Mouse (Mus musculus) liver, embryonic 11.5 days (tissue): Measurements from ENCODE around the gene Atmin. TPM values are rescaled to one million over a fixed set of nuclear protein-coding genes. Genes with fewer than 3 reads are reported as not detected.
A peak's percentile ranks its signal among the peaks of the same experiment; 100 is the strongest.

Experiments used
- ATAC-seq: fragments of 200-750 bp; cut with Nextera tagmentation; replicated peaks from 2 replicates; pipeline ENCODE4 v1.8.0; 2017; ENCODE audit warnings: moderate number of reproducible peaks, mild to moderate bottlenecking, moderate TSS enrichment, moderate library complexity; ENCODE audit not compliant: low FRiP score
- DNase-seq: peaks from one replicate; pipeline ENCODE4 v3.0.0-alpha.2; 2017; ENCODE audit warnings: low spot score
- H3K27ac ChIP-seq: fragments of 300-500 bp; sonication (generic); 2 replicates; pipeline ENCODE4 v1.5.1; 2014; ENCODE audit warnings: mild to moderate bottlenecking, low read depth, low read length, control low read depth
- H3K27me3 ChIP-seq: fragments of 300-500 bp; sonication (generic); replicated peaks from 2 replicates; pipeline ENCODE4 v1.6.1; 2014; ENCODE audit warnings: low read length, mixed read lengths; ENCODE audit not compliant: control insufficient read depth, insufficient read depth
- H3K36me3 ChIP-seq: fragments of 300-500 bp; sonication (generic); 2 replicates; pipeline ENCODE4 v1.6.1; 2014; ENCODE audit warnings: mild to moderate bottlenecking, low read length, moderate library complexity, mixed read lengths; ENCODE audit not compliant: control insufficient read depth, insufficient read depth
- H3K4me1 ChIP-seq: fragments of 300-500 bp; sonication (generic); replicated peaks from 2 replicates; pipeline ENCODE4 v1.6.1; 2014; ENCODE audit warnings: low read length, mixed read lengths; ENCODE audit not compliant: control insufficient read depth, insufficient read depth
- H3K4me2 ChIP-seq: fragments of 300-500 bp; sonication (generic); 2 replicates; pipeline ENCODE4 v1.6.1; 2014; ENCODE audit warnings: mild to moderate bottlenecking, control low read depth, moderate library complexity
- H3K4me3 ChIP-seq: fragments of 300-500 bp; sonication (generic); 2 replicates; pipeline ENCODE4 v1.5.1; 2014; ENCODE audit warnings: low read depth, low read length, control low read depth
- H3K9ac ChIP-seq: fragments of 300-500 bp; sonication (generic); 2 replicates; pipeline ENCODE4 v1.6.1; 2014; ENCODE audit warnings: low read depth, low read length, control low read depth
- H3K9me3 ChIP-seq: fragments of 300-500 bp; sonication (generic); 2 replicates; pipeline ENCODE4 v1.6.1; 2016; ENCODE audit warnings: low read length, inconsistent platforms, mixed read lengths; ENCODE audit not compliant: control insufficient read depth
- WGBS: fragments of 180-500 bp; shearing (Covaris S2); extraction: QIAGEN DNeasy Blood & Tissue Kit; methylation state at CpG from one replicate; pipeline ENCODE4 v1.1.7; 2014; 5-methylcytosine and 5-hydroxymethylcytosine counted together
- polyA plus RNA-seq: library from polyadenylated mRNA; unstranded; fragments of >200 nt; fragmentation: Nextera tagmentation; extraction: Ambion mirVana; gene quantifications from 2 replicates; pipeline ENCODE4 v1.2.1, GENCODE M21; 2014

The Atmin gene
- polyA plus RNA-seq, 1 experiment from 2014 or later = 13.1 TPM

DNA sequence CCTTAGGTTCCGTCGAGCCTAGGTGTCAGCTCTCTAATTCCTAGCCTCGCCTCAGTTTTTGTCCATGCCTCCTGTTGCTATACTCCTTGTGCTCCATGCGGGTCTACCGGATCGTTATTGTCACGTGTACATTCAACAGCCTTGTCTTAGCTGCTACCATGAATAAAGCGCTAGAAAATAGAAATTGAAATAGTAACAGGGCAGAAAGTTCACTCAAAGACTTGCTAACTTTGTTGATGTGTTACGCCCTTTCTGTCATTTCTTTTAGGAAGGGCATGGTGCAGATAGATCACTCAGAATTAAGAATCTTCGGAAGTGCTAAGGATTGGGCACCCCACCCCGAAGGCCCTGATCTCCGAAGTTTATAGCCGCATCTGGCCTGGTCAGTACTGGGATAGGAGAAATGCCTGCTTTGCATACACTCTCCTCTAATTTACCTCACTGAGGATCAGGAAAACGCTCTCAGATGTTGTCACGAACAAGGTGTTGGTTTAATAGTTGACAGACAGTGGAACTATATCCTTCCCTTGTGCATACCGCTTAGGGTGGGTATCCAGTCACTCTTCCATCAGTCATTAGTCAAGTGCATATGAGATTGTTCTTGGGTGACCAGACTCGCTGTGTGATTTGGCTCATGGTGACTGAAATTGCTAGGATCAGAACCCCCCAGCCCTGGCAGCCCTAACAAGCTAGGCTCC lies 21.0 kb upstream of the Atmin start:
- 30% methylated on average over 17 of the region's 17 CpGs for WGBS

DNA sequence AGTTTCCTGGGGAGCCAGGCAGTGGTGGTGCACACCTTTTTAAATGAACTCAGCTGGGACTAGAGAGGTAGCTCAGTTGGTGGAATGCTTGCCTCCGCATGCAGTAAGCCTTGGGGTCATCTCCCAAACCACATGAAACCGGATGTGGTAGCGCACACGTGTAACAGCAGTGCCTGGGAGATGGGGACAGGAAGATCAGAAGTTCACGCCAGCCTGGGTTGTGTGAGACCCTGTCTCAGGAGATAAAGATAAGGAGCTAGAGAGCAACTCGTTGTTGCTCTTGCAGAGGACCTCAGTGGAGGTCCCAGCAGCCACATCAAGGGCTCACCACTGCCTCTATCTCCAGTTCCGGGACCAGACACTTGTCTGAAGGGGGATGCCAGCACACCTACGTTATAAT lies 19.7 kb upstream of the Atmin start:
- Histone ChIP-seq H3K36me3 (peaks cover 12% of the 10 kb centered on the region; the same call in 1 of the 2 replicates), H3K27ac (0 out of 2 replicates have a peak overlapping the region, but pooled peaks have one; percentile 27), H3K27me3 (no peaks in the 10 kb centered on the region), H3K9me3 (no peaks in the 10 kb centered on the region), H3K4me2 (peak overlapping the region; percentile 9; the same call in 1 of the 2 replicates), H3K4me3 (no peak overlapping the region), H3K9ac (no peak overlapping the region), H3K4me1 (peaks cover 5% of the 10 kb centered on the region)
- DNase-seq (no peak), ATAC-seq (no peak)
- 54% methylated on average over 8 of the region's 8 CpGs for WGBS

More for the DNA sequence above, 21.0 kb upstream of the Atmin start:
- peak overlapping the region; percentile 68 for H3K4me2 ChIP-seq
- peak overlapping the region; percentile 80 for H3K4me3 ChIP-seq
- peak overlapping the region; percentile 78; the same call in 1 of the 2 replicates for H3K27ac ChIP-seq
- ATAC-seq (no peak), DNase-seq (no peak)
- no peaks in the 10 kb centered on the region for H3K27me3 ChIP-seq
- peak overlapping the region; percentile 88 for H3K9ac ChIP-seq
- no peaks in the 10 kb centered on the region for H3K9me3 ChIP-seq
- peaks cover 5% of the 10 kb centered on the region for H3K4me1 ChIP-seq
- H3K36me3 ChIP-seq = 0 out of 2 replicates have a peak, but pooled peaks cover 5% of the 10 kb centered on the region

DNA sequence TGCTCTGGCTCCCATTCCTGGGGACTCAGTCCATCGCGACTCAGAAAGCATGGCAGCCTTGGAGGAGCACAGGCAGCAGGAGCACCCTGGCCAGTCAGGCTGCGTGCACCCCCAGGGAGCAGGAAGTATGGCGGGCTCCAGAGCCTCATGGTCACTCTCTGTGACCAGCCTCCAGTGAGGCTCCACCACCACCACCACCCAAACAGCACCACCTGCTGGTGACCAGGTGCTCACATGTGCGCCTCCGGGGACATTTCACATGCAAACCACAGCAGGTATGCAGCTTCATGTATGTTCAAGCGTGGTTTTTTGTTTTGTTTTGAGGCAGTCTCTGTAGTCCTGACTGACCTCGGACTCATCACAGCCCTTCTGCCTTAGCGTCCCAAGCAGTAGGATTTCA lies 15.3 kb upstream of the Atmin start:
- Histone ChIP-seq H3K9me3 (no peaks in the 10 kb centered on the region), H3K27me3 (no peaks in the 10 kb centered on the region), H3K4me2 (no peak overlapping the region), H3K4me3 (no peak overlapping the region), H3K27ac (no peak overlapping the region), H3K4me1 (peaks cover 5% of the 10 kb centered on the region), H3K36me3 (peaks cover 31% of the 10 kb centered on the region; the same call in 1 of the 2 replicates), H3K9ac (no peak overlapping the region)
- DNase-seq (no peak), ATAC-seq (0 out of 2 replicates have a peak, but pooled peaks have one; percentile 32)
- WGBS = 84% methylated on average over 9 of the region's 9 CpGs

DNA sequence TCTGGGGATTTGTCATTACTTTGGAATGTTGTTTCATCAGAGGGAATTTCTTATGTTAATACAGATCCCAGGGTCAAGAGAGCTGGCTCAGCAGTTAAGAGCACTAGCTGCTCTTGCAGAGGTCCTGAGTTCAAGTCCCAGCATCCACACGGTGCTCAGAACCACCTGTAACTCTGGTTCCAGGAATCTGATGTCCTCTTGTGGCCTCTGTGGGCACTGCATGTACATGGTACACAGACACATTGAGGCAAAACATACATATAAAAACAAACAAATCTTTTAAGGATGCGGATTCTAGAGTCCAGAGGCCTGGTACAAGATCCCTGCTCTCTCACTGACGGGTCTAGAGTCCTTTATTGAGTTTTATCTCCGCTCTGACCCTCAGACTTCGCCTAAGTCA lies 14.6 kb upstream of the Atmin start:
- Histone ChIP-seq H3K4me2 (no peak overlapping the region), H3K4me3 (no peak overlapping the region), H3K27ac (no peak overlapping the region), H3K4me1 (peaks cover 1% of the 10 kb centered on the region), H3K36me3 (peaks cover 31% of the 10 kb centered on the region; the same call in 1 of the 2 replicates), H3K9ac (no peak overlapping the region), H3K9me3 (no peaks in the 10 kb centered on the region), H3K27me3 (no peaks in the 10 kb centered on the region)
- ATAC-seq (no peak), DNase-seq (no peak)
- WGBS = 90% methylated on average over 5 of the region's 5 CpGs

DNA sequence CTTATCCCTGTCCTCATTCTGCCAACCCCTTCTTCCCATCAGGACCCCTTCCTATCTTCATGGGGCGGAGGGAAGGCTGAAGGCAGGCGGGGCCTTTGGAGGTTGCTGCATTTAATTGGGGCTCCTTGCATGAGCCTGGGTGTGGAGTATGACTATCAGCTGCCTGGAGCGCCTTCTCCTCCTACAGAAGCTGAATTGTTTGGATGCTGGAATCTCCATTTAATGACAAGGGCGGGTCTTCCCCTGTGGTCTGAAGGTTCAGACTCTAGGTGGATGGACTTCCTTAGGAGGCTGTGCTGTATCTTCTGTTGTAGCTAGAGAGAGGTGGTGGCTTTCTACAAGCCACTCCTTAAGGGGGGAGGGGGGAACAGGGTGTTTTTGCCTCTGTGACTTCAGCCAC lies 8.2 kb upstream of the Atmin start:
- H3K4me2 ChIP-seq = no peak overlapping the region
- no peak overlapping the region for H3K27ac ChIP-seq
- no peak for DNase-seq
- 89% methylated on average over 4 of the region's 4 CpGs for WGBS
- H3K9ac ChIP-seq = no peak overlapping the region
- H3K27me3 ChIP-seq = no peaks in the 10 kb centered on the region
- no peaks in the 10 kb centered on the region for H3K9me3 ChIP-seq
- no peaks in the 10 kb centered on the region for H3K4me1 ChIP-seq
- H3K36me3 ChIP-seq = peaks cover 39% of the 10 kb centered on the region
- no peak for ATAC-seq
- H3K4me3 ChIP-seq = no peak overlapping the region

DNA sequence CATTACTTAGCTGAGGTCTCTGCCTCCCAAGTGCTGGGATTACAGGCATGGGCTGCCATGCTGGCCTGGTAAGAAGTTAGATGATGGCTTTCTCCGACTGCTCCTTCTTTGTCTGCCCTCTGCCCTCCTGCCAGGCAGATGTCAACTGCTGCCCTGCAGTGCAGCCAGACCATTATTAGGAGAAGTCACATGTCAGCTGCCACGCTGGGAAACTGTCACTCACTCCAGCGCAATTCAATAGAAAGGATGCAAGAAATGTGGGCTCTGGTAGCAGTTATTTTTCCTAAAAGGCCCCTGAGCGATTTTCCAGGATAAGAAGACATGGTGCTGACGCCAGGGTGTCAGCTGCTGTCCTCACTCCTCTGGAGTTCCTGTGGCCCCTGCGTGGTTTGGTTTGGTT lies 7.7 kb upstream of the Atmin start:
- no peaks in the 10 kb centered on the region for H3K4me1 ChIP-seq
- DNase-seq = no peak
- H3K9ac ChIP-seq = no peak overlapping the region
- H3K27me3 ChIP-seq = no peaks in the 10 kb centered on the region
- H3K27ac ChIP-seq = no peak overlapping the region
- ATAC-seq = no peak
- no peak overlapping the region for H3K4me3 ChIP-seq
- H3K36me3 ChIP-seq = peaks cover 39% of the 10 kb centered on the region
- H3K9me3 ChIP-seq = no peaks in the 10 kb centered on the region
- H3K4me2 ChIP-seq = no peak overlapping the region
- 80% methylated on average over 6 of the region's 6 CpGs for WGBS

DNA sequence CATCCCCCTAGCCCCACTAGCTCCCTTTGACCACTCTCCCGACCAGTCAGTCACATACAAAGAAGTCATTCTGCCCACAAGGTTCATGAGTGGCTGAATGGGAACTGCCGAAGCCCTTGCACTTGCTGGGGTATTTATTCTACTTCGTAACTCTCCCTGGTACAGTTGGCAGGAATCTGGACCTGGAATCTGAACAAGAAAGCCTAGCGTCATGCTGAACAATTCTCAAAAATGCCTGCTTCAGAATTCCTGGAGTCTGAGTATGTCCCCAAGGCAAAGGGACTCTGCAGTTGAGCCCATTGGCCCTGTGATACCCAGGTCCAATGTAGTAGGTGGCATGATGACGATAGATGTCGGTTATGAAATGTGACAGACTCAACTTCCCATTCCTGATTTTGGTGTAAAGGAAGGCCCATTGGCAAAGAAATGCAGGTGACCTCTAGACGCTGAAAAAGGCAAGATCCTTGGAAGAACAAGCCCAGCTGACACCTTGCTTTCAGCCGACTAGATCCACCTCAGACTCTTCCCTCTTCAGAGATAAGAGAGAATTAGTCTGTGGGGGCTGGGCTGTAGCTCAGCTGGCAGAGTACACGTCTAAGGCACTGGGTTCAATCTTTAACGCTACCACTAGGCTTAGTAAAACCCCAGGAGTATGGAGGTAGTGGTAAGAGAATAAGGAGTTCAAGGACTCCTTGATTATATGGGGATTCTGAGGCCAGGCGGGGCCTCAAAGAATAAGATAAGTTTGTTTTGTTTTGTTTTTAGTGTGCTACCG lies 722 bp upstream of the Atmin start:
- no peak overlapping the region for H3K4me3 ChIP-seq
- H3K27me3 ChIP-seq = no peaks in the 10 kb centered on the region
- H3K9me3 ChIP-seq = no peaks in the 10 kb centered on the region
- H3K27ac ChIP-seq = peak overlapping the region; percentile 5
- no peak overlapping the region; the same call in 1 of the 2 replicates for H3K9ac ChIP-seq
- peaks cover 39% of the 10 kb centered on the region for H3K4me1 ChIP-seq
- peak overlapping the region; percentile 95 for H3K4me2 ChIP-seq
- peaks cover 7% of the 10 kb centered on the region; the same call in 1 of the 2 replicates for H3K36me3 ChIP-seq
- DNase-seq = no peak
- peak; percentile 52 for ATAC-seq
- WGBS = 59% methylated on average over 12 of the region's 12 CpGs

DNA sequence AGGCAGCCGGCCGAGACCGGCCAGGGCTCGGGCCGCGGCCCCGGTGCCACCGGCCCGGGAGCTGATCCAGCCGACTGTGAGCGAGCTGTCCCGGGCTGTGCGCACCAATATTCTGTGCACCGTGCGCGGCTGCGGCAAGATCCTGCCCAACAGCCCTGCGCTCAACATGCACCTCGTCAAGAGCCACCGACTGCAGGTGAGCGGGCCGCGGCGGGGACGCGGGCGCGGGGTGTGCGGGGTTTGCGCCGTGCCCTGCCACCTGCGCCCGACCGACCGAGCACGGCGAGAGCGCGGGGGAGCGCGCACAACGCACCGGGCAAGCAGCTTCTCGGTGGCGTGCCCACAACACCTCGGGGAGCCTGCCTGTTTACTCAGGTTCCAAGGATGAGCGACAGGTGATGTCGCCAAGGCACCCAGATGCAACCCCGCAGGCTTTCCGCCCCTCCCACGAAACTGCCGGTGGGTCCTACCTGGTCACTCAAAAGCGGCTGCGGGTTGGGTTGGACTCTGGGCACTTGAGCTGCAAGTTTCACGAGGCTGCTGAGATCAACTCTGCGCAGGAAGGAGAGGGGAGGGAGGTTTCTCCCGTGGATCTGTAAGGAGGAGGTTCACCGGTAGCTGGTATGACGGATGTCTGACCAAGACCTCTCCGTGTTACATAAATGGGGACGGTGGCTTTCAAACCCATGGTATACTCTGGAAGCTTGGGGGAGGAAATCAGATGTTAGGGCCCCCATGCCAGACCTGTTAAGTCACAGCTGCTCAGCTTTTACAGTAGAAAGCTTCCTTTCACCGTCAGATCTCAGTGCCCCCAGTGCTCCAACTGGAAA lies 577 bp downstream of the Atmin start:
- no peaks in the 10 kb centered on the region for H3K9me3 ChIP-seq
- peak overlapping the region; percentile 53 for H3K27ac ChIP-seq
- DNase-seq (peak; percentile 55), ATAC-seq (peak; percentile 40)
- H3K36me3 ChIP-seq = no peaks in the 10 kb centered on the region; the same call in 1 of the 2 replicates
- H3K4me1 ChIP-seq = peaks cover 45% of the 10 kb centered on the region
- peak overlapping the region; percentile 99 for H3K4me3 ChIP-seq
- H3K9ac ChIP-seq = peak overlapping the region; percentile 89
- H3K4me2 ChIP-seq = peak overlapping the region; percentile 95
- under 1% methylated on average over 60 of the region's 62 CpGs for WGBS
- no peaks in the 10 kb centered on the region for H3K27me3 ChIP-seq
